In genomic region chr13:59840429-59841169, GRCm38 (mm10) we compare ENCODE assay signal across 8 mouse cellular contexts. TPM values are rescaled to one million over a fixed set of nuclear protein-coding genes. Genes with fewer than 3 reads are reported as not detected.
A peak's percentile ranks its signal among the peaks of the same experiment; 100 is the strongest.
DNase-seq lines count a peak whose midpoint lies in the region; ATAC-seq and TF ChIP-seq lines count a peak whose summit lies in the region.

No protein-coding gene starts in this region.

- H3K9ac ChIP-seq in kidney, embryonic 15.5 days, result no peak overlapping the region
- no peak overlapping the region for H3K9ac ChIP-seq in intestine, postnatal 0 days (ENCODE audit: low read depth, low read length)
- no peak overlapping the region for H3K9ac ChIP-seq in limb, embryonic 11.5 days (ENCODE audit: low read length)

- H3K9me3 ChIP-seq in kidney, embryonic 15.5 days (replicated peaks), result no peaks in the 10 kb centered on the region
- H3K9me3 ChIP-seq in intestine, postnatal 0 days (ENCODE audit: control insufficient read depth), result no peaks in the 10 kb centered on the region
- H3K9me3 ChIP-seq in limb, embryonic 11.5 days (ENCODE audit: control insufficient read depth, low read length), result no peaks in the 10 kb centered on the region

- no peak for ATAC-seq in kidney, embryonic 15.5 days (replicated peaks; ENCODE audit: low FRiP score)
- ATAC-seq in intestine, postnatal 0 days, result 0 out of 2 replicates have a peak, but pooled peaks have one; percentile 26
- ATAC-seq in limb, embryonic 11.5 days (ENCODE audit: insufficient number of reproducible peaks, low FRiP score, low TSS enrichment, low read depth), result no peak

- no peak overlapping the region for H3K4me2 ChIP-seq in kidney, embryonic 15.5 days
- H3K4me2 ChIP-seq in intestine, postnatal 0 days (replicated peaks; ENCODE audit: low read depth), result no peak overlapping the region
- H3K4me2 ChIP-seq in limb, embryonic 11.5 days (ENCODE audit: low read depth, severe bottlenecking), result no peak overlapping the region

- no peak overlapping the region for H3K4me3 ChIP-seq in kidney, embryonic 15.5 days (replicated peaks)
- no peak overlapping the region for H3K4me3 ChIP-seq in intestine, postnatal 0 days (ENCODE audit: low read depth, low read length)
- no peak overlapping the region for H3K4me3 ChIP-seq in limb, embryonic 11.5 days (ENCODE audit: low read depth, low read length)

- 75% methylated on average over 11 of the region's 11 CpGs for WGBS in kidney, embryonic 15.5 days
- WGBS in intestine, postnatal 0 days, result 77% methylated on average over 11 of the region's 11 CpGs
- 79% methylated on average over 11 of the region's 11 CpGs for WGBS in limb, embryonic 11.5 days

- H3K36me3 ChIP-seq in kidney, embryonic 15.5 days, result no peaks in the 10 kb centered on the region
- H3K36me3 ChIP-seq in intestine, postnatal 0 days (ENCODE audit: control insufficient read depth, insufficient read depth), result no peaks in the 10 kb centered on the region
- H3K36me3 ChIP-seq in limb, embryonic 11.5 days (ENCODE audit: control insufficient read depth, insufficient read depth, low read length), result no peaks in the 10 kb centered on the region

- no peaks in the 10 kb centered on the region for H3K27me3 ChIP-seq in kidney, embryonic 15.5 days
- no peaks in the 10 kb centered on the region for H3K27me3 ChIP-seq in intestine, postnatal 0 days (replicated peaks; ENCODE audit: control insufficient read depth, insufficient read depth, low read length)
- H3K27me3 ChIP-seq in limb, embryonic 11.5 days (ENCODE audit: control insufficient read depth, insufficient read depth, low read length), result no peaks in the 10 kb centered on the region

- peak; percentile 98 for TF ChIP-seq CTCF in intestine, postnatal 0 days (IDR thresholded peaks at IDR 0.05; ENCODE audit: low read depth)

- peak; percentile 87 for DNase-seq in kidney, adult 11 months
- DNase-seq in cerebellum, postnatal 10 days, result peak; percentile 91 to 93
- DNase-seq in gastrocnemius, adult 18-20 months (ENCODE audit: low spot score), result peak; percentile 79
- DNase-seq in limb, embryonic 11.5 days (ENCODE audit: low spot score), result peak; percentile 83
- DNase-seq in monocyte, adult 2 months (ENCODE audit: low read depth in 1 of 2, low spot score in 2 of 2), result peak; percentile 59 to 74
- DNase-seq in spleen, postnatal 10 days (ENCODE audit: low spot score in 2 of 2), result peak; percentile 77 to 90

- H3K4me1 ChIP-seq in kidney, embryonic 15.5 days, result 0 out of 2 replicates have a peak, but pooled peaks cover 4% of the 10 kb centered on the region
- 0 out of 2 replicates have a peak, but pooled peaks cover 4% of the 10 kb centered on the region for H3K4me1 ChIP-seq in intestine, postnatal 0 days (replicated peaks; ENCODE audit: control insufficient read depth, insufficient read depth, low read length)
- no peaks in the 10 kb centered on the region for H3K4me1 ChIP-seq in limb, embryonic 11.5 days (ENCODE audit: control insufficient read depth, insufficient read depth, low read length)

- no peak overlapping the region for H3K27ac ChIP-seq in kidney, embryonic 15.5 days
- no peak overlapping the region for H3K27ac ChIP-seq in intestine, postnatal 0 days (ENCODE audit: low read depth, low read length)
- no peak overlapping the region for H3K27ac ChIP-seq in limb, embryonic 11.5 days (replicated peaks; ENCODE audit: low read depth, low read length)

RNA-seq across cellular contexts. Expression of gene Tut7, which starts 17.7 kb away (rescaled TPM):
- polyA plus RNA-seq in kidney, embryonic 15.5 days (2015; fragmentation: Nextera tagmentation; extraction: Ambion mirVana), result 48.1 and 48.9 TPM in 2 replicates
- 10 to 100 TPM; 36.7 to 38.5 TPM for total RNA-seq in gastrocnemius, adult 18-20 months (2021)
- 50.1 and 55.4 TPM in 2 replicates for polyA plus RNA-seq in intestine, postnatal 0 days (2015; fragmentation: Nextera tagmentation; extraction: Ambion mirVana)
- polyA plus RNA-seq in limb, embryonic 11.5 days (2014; fragmentation: Nextera tagmentation; extraction: Ambion mirVana), result 44.4 and 53.2 TPM in 2 replicates

RNA-seq across cellular contexts. Expression of gene Gm49354, which starts 58.6 kb away (rescaled TPM):
- not detected in 2 replicates for polyA plus RNA-seq in kidney, embryonic 15.5 days (2015; fragmentation: Nextera tagmentation; extraction: Ambion mirVana)
- total RNA-seq in gastrocnemius, adult 18-20 months (2021), result not detected
- polyA plus RNA-seq in intestine, postnatal 0 days (2015; fragmentation: Nextera tagmentation; extraction: Ambion mirVana), result not detected in 2 replicates
- not detected in 2 replicates for polyA plus RNA-seq in limb, embryonic 11.5 days (2014; fragmentation: Nextera tagmentation; extraction: Ambion mirVana)
